Mouse (Mus musculus): Measurements from ENCODE around the gene Gm9376. TPM values are rescaled to one million over a fixed set of nuclear protein-coding genes. Genes with fewer than 3 reads are reported as not detected.

Gene Gm9376
- polyA plus RNA-seq, 1 experiment from 2014 or later = not detected

- 13% methylated on average over 6 of the region's 6 CpGs for WGBS
- peaks cover 82% of the 10 kb centered on the region for H3K27me3 ChIP-seq (ENCODE audit: low read depth, poor library complexity, severe bottlenecking)
- H3K27ac ChIP-seq = no peak overlapping the region
- no peak for DNase-seq (ENCODE audit: low spot score)
- no peak overlapping the region for H3K4me3 ChIP-seq
- H3K4me1 ChIP-seq = peaks cover 30% of the 10 kb centered on the region
- no peaks in the 10 kb centered on the region for H3K36me3 ChIP-seq
- no peaks in the 10 kb centered on the region for H3K9me3 ChIP-seq (replicated peaks)
Observed at GRCm38 (mm10) chr14:118237786-118238185, 29.0 kb upstream of the Gm9376 start.

- WGBS = 6% methylated on average over 8 of the region's 8 CpGs
- Histone ChIP-seq H3K27me3 (ENCODE audit: low read depth, poor library complexity, severe bottlenecking) (peaks cover 68% of the 10 kb centered on the region), H3K36me3 (no peaks in the 10 kb centered on the region), H3K4me1 (peaks cover 29% of the 10 kb centered on the region), H3K27ac (no peak overlapping the region), H3K9me3 (replicated peaks) (peaks cover 2% of the 10 kb centered on the region; the same call in 1 of the 2 replicates), H3K4me3 (no peak overlapping the region)
- no peak for DNase-seq (ENCODE audit: low spot score)
Observed at GRCm38 (mm10) chr14:118239351-118239750, 27.4 kb upstream of the Gm9376 start.

- peaks cover 2% of the 10 kb centered on the region; the same call in 1 of the 2 replicates for H3K9me3 ChIP-seq (replicated peaks)
- no peak overlapping the region for H3K27ac ChIP-seq
- no peak overlapping the region for H3K4me3 ChIP-seq
- H3K27me3 ChIP-seq (ENCODE audit: low read depth, poor library complexity, severe bottlenecking) = peaks cover 48% of the 10 kb centered on the region
- no peaks in the 10 kb centered on the region for H3K36me3 ChIP-seq
- DNase-seq (ENCODE audit: low spot score) = no peak
- 82% methylated on average over 2 of the region's 2 CpGs for WGBS
- H3K4me1 ChIP-seq = peaks cover 8% of the 10 kb centered on the region
Observed at GRCm38 (mm10) chr14:118241416-118241815, 25.3 kb upstream of the Gm9376 start.

GRCm38 (mm10) chr14:118253381-118253780 is 13.4 kb upstream of the Gm9376 start:
- no peak overlapping the region for H3K4me3 ChIP-seq
- H3K27me3 ChIP-seq (ENCODE audit: low read depth, poor library complexity, severe bottlenecking) = no peaks in the 10 kb centered on the region
- 89% methylated on average over 6 of the region's 6 CpGs for WGBS
- DNase-seq (ENCODE audit: low spot score) = no peak
- H3K9me3 ChIP-seq (replicated peaks) = no peaks in the 10 kb centered on the region
- H3K4me1 ChIP-seq = no peaks in the 10 kb centered on the region; the same call in 1 of the 2 replicates
- no peaks in the 10 kb centered on the region for H3K36me3 ChIP-seq
- H3K27ac ChIP-seq = no peak overlapping the region

- H3K4me3 ChIP-seq = no peak overlapping the region
- H3K27ac ChIP-seq = no peak overlapping the region
- H3K36me3 ChIP-seq = no peaks in the 10 kb centered on the region
- no peaks in the 10 kb centered on the region for H3K9me3 ChIP-seq (replicated peaks)
- no peaks in the 10 kb centered on the region for H3K4me1 ChIP-seq
- WGBS = 87% methylated on average over 4 of the region's 4 CpGs
- no peaks in the 10 kb centered on the region for H3K27me3 ChIP-seq (ENCODE audit: low read depth, poor library complexity, severe bottlenecking)
- no peak for DNase-seq (ENCODE audit: low spot score)
Observed at GRCm38 (mm10) chr14:118268849-118269248, 2.1 kb downstream of the Gm9376 start.

- Histone ChIP-seq H3K4me3 (no peak overlapping the region), H3K36me3 (no peaks in the 10 kb centered on the region), H3K27ac (no peak overlapping the region), H3K27me3 (ENCODE audit: low read depth, poor library complexity, severe bottlenecking) (no peaks in the 10 kb centered on the region), H3K4me1 (no peaks in the 10 kb centered on the region), H3K9me3 (replicated peaks) (no peaks in the 10 kb centered on the region)
- WGBS = 78% methylated on average over 6 of the region's 6 CpGs
- no peak for DNase-seq (ENCODE audit: low spot score)
Observed at GRCm38 (mm10) chr14:118272594-118273555, 6.1 kb downstream of the Gm9376 start.

- Histone ChIP-seq H3K4me1 (0 out of 2 replicates have a peak, but pooled peaks cover under 1% of the 10 kb centered on the region), H3K27ac (no peak overlapping the region), H3K4me3 (no peak overlapping the region), H3K9me3 (replicated peaks) (0 out of 2 replicates have a peak, but pooled peaks cover 4% of the 10 kb centered on the region), H3K27me3 (ENCODE audit: low read depth, poor library complexity, severe bottlenecking) (no peaks in the 10 kb centered on the region), H3K36me3 (no peaks in the 10 kb centered on the region)
- no peak for DNase-seq (ENCODE audit: low spot score)
- 86% methylated on average over 7 of the region's 7 CpGs for WGBS
Observed at GRCm38 (mm10) chr14:118277704-118278498, 11.1 kb downstream of the Gm9376 start.

GRCm38 (mm10) chr14:118282272-118282671 is 15.5 kb downstream of the Gm9376 start:
- WGBS = 91% methylated on average over 3 of the region's 3 CpGs
- H3K4me1 ChIP-seq = 0 out of 2 replicates have a peak, but pooled peaks cover 6% of the 10 kb centered on the region
- H3K27me3 ChIP-seq (ENCODE audit: low read depth, poor library complexity, severe bottlenecking) = no peaks in the 10 kb centered on the region
- H3K27ac ChIP-seq = no peak overlapping the region
- DNase-seq (ENCODE audit: low spot score) = no peak
- H3K4me3 ChIP-seq = no peak overlapping the region
- H3K36me3 ChIP-seq = no peaks in the 10 kb centered on the region
- H3K9me3 ChIP-seq (replicated peaks) = 0 out of 2 replicates have a peak, but pooled peaks cover 4% of the 10 kb centered on the region

GRCm38 (mm10) chr14:118282917-118283316 is 16.2 kb downstream of the Gm9376 start:
- no peak for DNase-seq (ENCODE audit: low spot score)
- Histone ChIP-seq H3K4me1 (peaks cover 6% of the 10 kb centered on the region; the same call in 1 of the 2 replicates), H3K36me3 (no peaks in the 10 kb centered on the region), H3K9me3 (replicated peaks) (0 out of 2 replicates have a peak, but pooled peaks cover 4% of the 10 kb centered on the region), H3K27ac (no peak overlapping the region), H3K27me3 (ENCODE audit: low read depth, poor library complexity, severe bottlenecking) (no peaks in the 10 kb centered on the region), H3K4me3 (no peak overlapping the region)
- WGBS = 69% methylated on average over 14 of the region's 14 CpGs

- Histone ChIP-seq H3K4me1 (peaks cover 6% of the 10 kb centered on the region; the same call in 1 of the 2 replicates), H3K36me3 (no peaks in the 10 kb centered on the region), H3K27me3 (ENCODE audit: low read depth, poor library complexity, severe bottlenecking) (peaks cover 6% of the 10 kb centered on the region; the same call in 1 of the 2 replicates), H3K27ac (no peak overlapping the region), H3K9me3 (replicated peaks) (no peaks in the 10 kb centered on the region), H3K4me3 (no peak overlapping the region)
- DNase-seq (ENCODE audit: low spot score) = no peak
- WGBS = 91% methylated on average over 2 of the region's 2 CpGs
Observed at GRCm38 (mm10) chr14:118286096-118286495, 19.3 kb downstream of the Gm9376 start.

- no peak for DNase-seq (ENCODE audit: low spot score)
- Histone ChIP-seq H3K36me3 (no peaks in the 10 kb centered on the region), H3K27me3 (ENCODE audit: low read depth, poor library complexity, severe bottlenecking) (peaks cover 10% of the 10 kb centered on the region; the same call in 1 of the 2 replicates), H3K27ac (no peak overlapping the region), H3K4me1 (no peaks in the 10 kb centered on the region; the same call in 1 of the 2 replicates), H3K4me3 (no peak overlapping the region), H3K9me3 (replicated peaks) (no peaks in the 10 kb centered on the region)
- WGBS = 91% methylated on average over 8 of the region's 8 CpGs
Observed at GRCm38 (mm10) chr14:118289133-118289532, 22.4 kb downstream of the Gm9376 start.

- DNase-seq (ENCODE audit: low spot score) = no peak
- H3K27ac ChIP-seq = no peak overlapping the region
Observed at GRCm38 (mm10) chr14:118290009-118290408, 23.2 kb downstream of the Gm9376 start.

More at GRCm38 (mm10) chr14:118290009-118290408, 23.2 kb downstream of the Gm9376 start:
- Histone ChIP-seq H3K4me3 (no peak overlapping the region), H3K36me3 (no peaks in the 10 kb centered on the region), H3K4me1 (no peaks in the 10 kb centered on the region; the same call in 1 of the 2 replicates), H3K27me3 (ENCODE audit: low read depth, poor library complexity, severe bottlenecking) (peaks cover 10% of the 10 kb centered on the region; the same call in 1 of the 2 replicates), H3K9me3 (replicated peaks) (no peaks in the 10 kb centered on the region)
- WGBS = 90% methylated on average over 6 of the region's 6 CpGs
